Mouse (Mus musculus) urinary bladder, postnatal 14 days (tissue): ENCODE results near the gene Cds2.
"Not testable (repeated sequence)": the region's sequence is repeated elsewhere in the genome, so short reads cannot be mapped to it uniquely, and the experiment has no call there.

Source experiments
- DNase-seq: peaks from one replicate; pipeline ENCODE4 v3.0.0; 2021; ENCODE audit warnings: low spot score

Cds2 gene

DNA sequence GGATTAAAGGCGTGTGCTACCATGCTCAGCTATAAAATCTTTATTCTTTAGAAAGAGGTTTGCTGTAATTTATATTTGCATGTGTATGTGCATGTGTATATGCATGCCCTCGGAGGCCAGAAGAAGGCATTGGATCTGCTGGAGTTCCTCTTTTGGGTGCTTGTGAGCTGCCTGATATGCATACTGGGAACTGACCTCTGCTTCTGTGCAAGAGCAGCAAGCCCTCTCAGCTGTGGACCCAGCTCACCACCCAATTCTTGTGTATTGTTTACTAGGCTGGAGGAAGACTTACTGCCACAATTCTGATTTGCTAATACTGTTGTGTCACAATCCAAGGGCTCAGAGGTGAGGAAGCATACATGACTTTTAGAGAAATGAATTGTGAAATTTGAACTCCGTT is 3.1 kb downstream of the Cds2 start:
- no peak for DNase-seq

DNA sequence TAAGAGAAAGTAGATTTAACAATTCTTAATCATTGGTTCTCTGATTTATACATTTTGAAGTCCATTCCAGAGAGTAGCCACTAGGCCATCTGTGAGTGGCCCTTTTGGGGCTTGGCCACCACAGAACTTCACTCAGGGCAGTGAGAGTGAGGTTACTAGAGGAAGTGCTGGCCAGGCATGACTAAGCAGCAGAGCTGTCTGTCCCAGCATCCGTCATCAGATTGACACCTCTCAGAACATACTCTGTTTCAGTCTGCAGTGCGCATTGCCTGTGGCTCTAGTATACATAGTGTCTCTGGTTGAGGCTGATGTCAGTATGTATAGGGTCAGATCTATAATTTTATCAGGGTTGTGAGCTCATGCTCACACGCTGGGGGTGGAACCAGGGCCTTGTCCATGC is 6.3 kb downstream of the Cds2 start:
- DNase-seq = no peak

DNA sequence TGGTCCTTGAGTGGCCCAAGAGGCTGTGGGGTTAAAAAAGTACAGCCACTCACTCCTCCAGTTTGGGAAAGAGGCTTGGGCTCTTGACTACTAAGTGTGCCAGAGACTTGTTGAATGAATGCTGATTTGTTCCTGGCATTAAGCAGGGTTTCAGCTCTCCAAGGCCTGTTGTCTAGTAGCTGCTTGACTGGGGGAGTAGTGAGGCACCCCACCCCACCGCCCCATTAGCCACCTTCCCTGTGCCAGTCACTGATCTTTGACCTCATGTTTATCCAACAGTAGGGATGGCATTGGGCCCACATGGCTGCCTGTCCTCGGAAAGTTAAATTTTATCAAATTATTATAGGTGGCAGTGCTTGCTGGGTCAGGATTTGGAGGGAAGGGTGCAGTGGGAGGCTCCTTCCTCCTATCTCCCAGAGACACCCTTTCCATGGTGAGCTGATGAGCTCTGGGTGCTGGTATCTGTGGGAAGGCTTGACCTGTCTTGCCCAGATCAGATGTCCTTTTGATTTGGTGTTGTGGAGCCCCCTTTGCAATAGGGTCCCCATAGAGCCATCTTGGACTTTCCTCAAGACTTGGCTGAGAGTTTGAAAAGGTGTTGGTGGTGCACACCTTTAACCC is 7.5 kb downstream of the Cds2 start:
- DNase-seq = no peak

DNA sequence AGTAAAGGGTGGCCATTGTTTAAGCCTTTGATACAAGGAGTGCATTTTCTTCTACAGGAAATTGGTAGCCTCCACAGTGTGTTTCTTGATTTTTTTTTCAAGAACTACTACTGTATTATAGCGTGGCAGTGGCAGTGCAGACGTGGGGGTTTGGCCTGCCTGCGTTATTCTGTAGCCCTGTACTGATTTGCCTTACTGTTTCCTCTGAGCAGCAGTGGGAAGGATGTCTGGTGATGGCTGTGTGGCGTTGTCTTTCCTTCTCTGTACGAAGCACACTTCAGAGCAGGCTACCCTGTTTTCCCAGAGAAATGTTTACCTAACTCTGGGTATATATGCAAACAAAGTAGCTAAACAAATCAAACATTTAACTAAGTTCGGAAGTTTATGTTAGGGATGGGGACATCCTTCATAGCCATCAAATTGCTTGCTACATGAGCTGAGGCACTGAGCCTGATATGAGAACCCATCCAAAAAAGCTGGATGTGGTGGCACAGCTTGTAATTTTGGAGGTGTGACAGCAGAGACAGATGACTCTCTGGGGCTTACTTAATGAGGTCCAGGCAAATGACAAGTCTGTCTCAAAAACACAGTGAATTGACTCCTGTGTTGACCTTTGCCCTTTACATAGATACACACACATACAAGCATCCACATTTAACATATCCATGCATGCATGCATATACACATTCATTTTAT is 9.9 kb downstream of the Cds2 start:
- DNase-seq = no peak

DNA sequence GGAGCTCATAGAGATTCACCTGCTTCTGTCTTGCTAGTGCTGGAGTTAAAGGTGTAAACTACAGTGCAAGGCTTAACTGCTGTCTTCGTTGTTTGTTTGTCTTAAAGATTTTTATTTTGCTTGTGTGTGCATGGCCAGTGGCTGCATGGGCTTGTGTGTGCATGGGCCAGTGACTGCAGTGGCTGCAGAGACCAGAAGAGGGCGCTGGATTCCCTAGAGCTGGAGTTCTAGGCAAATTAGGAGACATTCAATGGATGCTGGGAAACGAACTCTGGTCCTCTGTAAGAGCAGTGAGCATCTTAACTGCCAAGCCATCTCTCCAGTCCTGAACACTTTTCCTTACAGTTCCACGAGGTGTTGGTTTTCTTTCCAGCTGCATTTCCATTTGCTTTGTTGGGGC is 12.6 kb downstream of the Cds2 start:
- no peak for DNase-seq

DNA sequence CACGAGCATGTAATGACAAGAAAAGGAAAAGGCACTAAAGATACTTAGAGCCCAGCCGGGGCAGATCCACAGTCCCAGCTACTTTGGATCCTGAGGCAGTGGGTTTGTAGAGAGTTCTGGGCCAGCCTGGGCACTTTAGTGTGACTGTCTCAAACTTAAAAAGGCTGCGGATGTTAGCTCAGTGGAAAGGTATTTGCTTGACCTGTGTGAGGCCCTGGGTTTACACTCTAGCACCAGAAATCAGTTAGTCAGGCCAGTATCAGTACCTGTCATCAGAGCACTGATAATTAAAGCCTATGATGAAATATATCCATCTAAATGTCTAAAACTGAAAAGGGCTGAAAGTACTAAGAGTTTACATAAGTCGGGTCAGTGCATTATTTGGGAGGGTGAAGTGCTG is 13.3 kb downstream of the Cds2 start:
- DNase-seq = no peak

DNA sequence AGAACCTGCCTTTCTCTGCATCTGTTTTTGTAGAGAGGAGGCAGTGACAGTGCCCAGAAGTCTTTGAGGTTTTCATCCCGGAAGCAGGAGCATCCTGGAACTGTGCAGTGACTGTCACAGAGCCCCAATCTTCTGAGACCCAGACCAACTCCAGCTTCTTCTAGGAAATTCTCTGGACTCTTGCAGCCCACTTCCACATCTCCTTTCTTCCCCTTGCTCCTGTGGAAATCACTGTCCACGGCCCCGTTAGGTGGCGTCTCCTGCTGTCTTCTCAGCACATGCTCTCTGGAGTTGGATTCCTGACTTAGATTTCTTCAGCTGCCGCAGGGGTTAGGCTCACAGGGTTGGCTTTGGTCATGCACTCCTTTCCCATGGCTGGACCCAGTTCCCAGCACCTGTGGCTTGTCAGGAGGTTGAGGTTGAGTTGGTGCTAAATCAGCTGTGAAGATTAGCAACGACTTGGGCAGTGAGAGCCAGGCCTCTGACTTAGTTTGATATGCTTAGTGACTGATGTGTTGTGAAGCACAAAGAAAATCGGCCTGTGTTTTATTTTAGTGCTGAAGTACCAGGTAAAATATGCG is 15.4 kb downstream of the Cds2 start:
- DNase-seq = no peak

DNA sequence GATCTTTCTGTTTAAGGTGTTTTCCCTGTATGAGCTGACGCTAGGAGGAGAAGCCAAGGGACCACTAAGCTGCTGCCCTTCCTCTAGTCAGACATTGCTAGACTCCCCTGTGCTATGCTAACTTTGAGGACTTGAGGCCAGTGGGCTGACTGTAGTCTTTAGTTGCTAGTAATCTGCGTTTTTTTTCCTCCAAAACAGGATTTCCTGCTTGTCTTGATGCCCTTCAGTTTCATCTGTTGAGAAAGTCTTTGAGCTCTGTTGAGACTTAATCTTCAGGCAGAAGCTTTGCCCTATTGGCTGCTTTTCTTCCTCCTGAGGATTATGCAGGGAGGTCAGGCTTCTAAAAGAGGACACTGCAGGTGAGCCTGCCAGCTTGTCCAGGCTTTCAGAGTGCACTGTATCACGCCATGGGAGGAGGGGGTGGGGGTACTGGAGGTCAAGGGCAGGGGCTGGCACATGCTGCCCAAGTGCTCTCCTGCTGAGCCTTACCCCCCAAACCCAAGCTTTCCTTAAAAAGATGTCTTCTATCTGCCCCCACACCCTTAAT is 16.5 kb downstream of the Cds2 start:
- DNase-seq = no peak

DNA sequence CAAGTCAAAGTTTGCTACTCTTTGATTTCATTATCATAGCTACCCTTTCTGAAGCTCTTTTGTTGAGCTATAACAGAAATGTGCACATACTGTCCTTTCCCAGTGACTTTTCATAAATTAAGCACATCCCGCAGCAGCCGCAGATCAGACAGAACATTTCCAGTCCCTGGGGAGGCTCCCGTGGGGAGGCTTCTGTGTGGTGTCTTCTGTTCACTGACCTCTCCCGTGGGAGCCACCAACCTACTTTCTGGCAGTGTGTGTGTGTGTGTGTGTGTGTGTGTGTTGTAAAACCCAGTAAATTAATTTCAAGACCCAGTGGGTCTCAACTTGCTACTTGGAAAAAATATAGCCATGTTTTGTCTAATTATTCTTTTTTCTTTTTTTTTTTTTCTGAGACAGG is 17.0 kb downstream of the Cds2 start:
- DNase-seq = no peak

DNA sequence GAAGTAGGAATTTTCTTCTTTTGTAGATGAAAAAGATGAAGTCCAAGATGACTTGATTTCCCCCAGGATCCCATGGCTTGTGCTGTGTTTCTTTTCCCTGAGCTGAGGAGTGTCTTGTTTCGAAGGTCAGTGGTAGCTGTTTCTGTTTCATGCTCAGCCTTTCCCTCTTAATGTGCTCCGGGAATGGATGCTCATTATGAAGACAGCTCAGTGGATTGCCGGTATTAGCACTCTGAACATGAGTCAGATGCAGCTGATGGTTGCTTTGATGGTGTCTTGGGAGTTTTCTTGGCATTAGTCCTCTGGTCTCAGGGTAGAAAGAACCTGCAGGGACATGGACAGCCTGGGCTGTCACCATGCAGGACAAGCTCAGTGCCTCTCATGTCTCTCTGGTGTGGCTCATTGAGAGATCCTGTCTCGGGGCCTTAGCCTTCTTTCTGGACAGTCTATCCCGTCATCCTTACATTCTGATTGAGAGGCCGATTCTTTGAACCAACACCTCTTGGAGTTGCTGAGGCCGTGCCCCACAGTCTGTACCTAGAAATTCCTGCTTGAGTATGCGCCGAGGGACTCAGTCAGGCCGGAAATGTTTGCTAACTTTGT is 17.7 kb downstream of the Cds2 start:
- no peak for DNase-seq

DNA sequence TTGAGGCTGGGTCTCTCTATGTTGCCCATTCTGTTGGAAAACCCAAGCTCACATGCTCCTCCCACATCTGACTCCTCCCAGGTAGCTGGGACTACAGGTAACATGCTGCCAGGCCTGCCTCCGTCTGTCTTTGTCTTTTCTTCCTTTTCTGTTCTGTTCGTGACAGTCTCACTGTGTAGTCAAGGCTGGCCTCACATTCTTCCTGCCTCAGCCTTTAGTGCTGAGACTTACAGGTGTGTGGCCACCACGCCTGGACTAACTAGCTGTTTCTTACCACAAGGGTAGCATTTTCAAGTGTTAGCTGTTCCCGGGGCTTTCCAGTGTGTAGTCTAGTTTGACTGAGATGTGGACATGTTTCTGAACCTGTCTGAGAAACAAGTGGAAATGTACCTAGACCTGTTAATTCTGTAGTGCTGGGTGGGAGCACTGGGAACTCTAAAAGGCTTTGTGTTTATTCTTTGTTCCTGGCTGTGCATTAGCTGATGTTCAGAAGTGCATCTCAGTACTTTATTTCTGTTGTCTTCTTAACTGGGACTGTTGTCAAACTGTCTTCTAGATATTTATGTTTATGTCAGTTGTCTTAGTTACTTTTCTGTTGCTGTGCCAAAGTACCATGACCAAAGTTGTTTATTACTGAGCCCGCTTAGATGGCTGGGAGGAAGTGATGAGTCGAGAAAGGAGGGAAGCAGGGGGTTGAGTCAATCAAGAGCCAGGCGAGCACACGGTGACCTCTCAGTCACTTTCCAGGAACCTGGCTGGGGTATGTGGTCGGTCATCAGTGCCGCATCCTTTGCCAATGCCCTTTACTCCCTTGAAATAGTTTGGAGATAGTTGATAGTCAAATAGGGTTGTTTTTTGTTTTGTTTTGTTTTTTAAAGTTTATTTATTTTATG is 18.9 kb downstream of the Cds2 start:
- DNase-seq = no peak

DNA sequence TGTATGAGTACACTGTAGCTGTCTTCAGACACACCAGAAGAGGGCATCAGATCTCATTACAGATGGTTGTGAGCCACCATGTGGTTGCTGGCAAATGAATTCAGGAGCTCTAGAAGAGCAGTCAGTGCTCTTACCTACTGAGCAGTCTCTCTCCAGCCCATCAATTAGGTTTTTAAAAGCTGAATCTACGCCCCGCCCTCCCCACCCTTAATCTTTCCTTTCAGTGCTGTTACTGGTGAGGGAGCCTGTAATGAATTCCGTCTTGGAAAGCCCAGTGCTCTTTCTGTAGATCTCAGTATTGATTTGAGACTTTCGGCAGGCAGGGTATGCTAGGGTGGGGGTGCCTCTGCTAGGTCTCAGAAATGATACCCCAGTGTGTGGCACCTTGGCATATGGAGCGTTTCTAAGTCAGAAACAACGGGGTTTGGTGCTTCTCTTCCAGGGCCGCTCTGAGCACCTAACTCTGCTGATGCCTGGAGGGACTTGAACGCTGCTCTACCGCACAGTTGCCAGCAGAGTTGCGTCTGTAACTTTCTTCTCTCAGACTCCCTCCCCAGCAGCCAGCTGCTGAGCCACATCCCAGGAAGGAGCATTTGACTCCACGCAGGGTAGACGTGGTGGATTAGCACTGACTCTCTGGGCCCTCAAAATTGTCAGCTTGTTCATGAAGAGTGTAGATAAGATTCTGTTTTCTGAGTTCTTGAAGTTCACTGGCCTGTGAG is 19.7 kb downstream of the Cds2 start:
- DNase-seq = no peak

DNA sequence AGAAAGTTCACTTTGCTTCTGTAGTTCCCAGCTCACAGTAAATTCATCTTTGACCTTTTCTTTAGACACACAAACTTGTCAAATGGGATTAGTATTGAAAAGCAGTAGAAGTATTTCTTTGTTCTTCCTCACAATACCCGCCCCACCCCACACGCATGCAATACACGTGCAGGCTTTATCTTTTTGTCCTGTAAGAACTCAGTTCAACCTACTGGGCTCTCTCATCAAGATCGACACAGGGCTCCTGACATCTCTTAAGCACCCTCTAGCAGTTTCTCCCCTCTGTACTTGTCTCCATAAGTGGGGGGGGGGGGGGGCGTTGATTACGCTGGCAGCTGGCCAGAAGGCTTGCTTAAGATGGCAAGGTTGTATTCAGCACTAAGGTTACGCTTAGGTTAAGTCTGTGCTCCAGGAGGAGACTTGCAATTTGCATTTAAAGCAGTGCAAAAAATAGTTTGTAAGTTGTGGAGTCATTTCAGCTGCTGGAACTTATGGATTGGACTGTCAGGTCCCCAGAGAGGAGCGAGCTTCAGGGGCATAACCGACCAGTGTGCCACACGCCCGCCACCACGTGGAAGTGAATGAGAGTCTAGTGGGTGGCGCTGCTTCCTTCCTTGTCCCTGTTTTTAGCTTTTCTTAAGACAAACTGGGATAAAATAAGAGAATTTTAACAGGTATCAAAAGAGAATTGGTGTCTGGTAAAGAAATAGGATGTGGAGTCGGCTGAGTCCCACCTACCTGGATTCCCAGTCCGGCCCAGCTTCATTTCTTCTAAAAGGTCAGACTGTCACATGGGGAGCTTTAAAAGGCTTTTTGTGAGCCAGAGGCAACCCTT is 20.5 kb downstream of the Cds2 start:
- no peak for DNase-seq

DNA sequence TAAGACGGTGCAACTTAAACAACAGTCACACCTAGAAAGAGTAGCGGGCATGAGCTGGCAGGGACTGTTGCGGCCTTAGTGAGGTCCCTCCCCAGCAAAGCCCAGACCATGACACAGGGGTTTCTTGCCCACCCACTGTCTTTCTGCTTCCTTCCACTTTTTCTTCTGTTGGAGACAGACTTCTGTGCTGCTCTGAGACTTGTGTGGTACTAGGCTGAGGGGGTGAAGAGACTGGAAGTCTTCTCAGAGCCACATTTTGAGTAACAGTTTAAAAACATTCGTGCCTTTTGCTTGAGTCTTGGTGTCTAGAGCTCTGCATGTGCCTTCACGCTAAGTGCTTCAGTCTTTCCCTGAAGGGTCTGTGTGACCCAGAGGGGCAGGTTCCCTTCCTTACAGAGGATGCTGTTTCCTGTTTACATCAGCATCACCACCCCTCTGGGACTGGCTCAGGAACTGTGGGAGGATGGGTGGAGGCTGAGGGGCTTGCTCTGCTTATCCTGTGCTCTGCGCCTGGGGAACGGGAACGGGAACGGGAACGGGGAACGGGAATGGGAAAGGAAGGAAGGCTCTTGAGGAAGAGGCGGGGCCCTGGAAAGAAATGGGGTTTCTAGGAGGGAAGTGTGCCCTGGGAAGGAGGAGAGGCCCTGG is 21.7 kb downstream of the Cds2 start:
- DNase-seq = no peak

DNA sequence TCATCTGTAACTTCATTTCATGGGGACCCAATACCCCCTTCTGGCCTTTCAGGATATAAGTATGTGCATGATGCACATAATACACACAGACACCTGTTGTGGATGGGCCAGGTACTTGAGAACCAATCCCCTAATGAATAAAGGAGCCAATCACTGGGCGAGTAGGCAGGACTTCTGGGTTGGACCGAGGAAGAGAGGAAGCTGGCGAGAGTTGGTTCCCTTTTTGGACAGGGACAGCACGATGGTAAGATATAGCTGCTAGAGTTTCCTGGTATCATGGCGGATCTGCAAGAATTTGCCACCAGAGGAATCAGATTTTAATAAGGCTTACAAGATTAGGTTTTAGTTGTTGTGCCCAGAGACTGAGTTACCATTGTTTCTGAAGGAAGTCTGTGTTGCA is 22.8 kb downstream of the Cds2 start:
- not testable (repeated sequence) for DNase-seq

DNA sequence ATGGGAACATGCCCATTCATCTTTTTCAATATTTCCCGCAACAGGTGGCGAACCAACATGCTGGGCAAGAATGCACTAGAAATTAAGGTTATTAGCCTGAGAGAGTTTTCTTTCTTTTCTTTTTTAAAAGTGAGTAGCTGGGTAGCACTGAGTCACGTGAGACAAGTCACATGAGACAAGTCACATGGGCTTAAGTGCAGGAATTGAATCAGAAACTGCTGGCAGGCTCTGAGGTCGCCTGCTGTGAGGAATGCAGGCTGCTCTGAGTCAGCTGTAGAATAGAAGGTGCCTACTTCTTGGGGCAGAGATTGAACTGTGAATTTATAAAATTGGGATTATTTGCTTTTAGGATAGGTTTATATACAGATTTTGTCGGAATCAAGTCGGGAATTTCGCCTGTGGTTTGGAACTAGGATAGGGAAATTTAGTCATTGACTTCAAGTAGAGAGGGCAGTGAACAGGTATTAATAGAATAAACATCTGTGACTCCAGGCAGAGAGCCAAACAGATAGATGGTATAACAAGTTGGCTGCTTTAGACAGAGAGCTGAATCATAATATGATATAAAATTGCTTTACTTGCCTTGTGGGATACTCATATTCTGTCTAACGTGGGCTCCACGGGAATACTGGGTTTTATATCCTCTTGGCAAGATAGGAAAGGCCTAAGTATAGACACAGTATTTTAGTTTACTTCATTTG is 23.6 kb downstream of the Cds2 start:
- DNase-seq = no peak

DNA sequence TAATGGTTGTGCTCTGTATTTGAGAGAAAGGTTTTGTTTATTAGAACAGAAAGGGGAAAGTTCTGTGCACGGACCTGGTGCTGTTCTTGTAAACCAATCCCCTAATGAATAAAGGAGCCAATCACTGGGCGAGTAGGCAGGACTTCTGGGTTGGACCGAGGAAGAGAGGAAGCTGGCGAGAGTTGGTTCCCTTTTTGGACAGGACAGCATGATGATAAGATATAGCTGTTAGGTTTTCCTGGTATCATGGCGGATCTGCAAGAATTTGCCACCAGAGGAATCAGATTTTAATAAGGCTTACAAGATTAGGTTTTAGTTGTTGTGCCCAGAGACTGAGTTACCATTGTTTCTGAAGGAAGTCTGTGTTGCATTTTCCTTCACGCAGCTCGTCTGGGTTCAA is 26.3 kb downstream of the Cds2 start:
- DNase-seq = not testable (repeated sequence)

DNA sequence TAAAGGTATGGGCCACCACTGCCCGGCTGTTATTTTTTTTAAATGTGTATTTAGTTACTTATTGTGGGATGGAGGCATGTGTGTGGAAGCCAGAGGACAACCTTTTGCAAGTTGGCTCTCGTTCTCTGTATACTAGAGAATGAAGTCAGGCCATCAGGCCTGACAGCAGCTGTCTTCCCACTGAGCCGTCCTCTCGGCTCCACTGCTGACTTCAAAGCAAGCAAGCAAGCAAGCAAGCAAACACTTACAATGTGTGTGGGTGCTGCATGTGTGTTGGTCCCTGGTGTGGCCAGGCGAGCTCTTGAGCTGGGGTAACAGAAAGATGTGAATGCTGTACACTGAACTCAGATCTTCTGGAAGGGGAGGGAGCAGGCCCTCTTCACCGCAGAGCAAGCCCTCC is 27.9 kb downstream of the Cds2 start:
- DNase-seq = no peak

DNA sequence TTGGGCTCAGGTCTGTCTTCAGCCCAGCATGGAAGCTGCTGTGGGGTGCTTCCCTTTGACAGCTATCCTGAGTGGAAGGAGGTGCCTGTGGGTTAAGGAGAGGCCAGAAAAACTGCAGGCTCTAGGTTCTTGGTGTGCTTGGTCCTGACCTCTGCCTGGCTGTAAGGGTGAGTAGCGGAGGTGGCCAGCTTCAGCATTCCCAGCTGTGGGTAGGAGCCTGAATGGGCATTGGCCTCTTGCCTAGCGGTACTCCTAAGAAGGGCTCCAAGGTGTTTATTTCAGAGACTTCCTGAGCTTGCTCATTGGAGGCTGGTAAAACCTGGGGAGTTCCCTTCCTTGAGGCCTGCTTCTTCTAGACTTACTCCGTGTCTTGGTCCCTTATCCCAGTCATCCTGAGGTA is 28.3 kb downstream of the Cds2 start:
- no peak for DNase-seq
